Mouse (Mus musculus): ENCODE data around the gene Gm17657.

The Gm17657 gene

DNA sequence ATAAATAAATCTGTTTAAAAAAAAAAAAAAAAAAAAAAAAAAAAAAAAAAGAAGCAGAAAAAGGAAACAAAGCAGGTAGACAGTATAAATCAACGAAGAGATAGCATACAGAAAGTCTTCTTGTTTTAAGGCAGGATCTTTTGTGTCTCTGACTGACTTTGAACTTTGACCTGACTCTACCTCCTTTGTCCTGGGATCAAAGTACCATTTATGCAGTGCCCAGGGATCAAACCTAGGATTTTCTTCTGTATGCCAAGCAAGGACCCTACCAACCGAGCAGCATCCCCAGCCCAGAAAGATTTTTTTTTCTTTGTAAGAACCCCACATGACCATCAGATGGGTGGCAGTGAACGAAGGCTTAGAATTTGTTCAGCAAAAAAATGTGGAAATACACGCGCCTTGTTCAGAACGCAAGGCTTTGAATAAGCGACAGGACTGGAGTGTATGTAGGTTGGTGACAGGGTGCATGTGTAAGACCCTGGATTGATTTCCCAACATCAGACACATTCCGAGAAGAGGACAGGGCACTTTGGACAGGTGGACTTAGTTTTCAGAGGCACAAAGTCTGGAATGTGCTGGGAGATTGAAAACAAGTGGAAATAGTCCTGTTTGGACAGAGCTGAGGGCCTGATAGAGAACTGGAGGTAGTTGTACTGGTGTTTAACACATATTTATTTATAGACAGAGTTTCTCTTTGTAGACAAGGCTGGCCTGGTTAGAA is 61.0 kb downstream of the Gm17657 start:
- no peak for DNase-seq (ENCODE audit: low spot score)

DNA sequence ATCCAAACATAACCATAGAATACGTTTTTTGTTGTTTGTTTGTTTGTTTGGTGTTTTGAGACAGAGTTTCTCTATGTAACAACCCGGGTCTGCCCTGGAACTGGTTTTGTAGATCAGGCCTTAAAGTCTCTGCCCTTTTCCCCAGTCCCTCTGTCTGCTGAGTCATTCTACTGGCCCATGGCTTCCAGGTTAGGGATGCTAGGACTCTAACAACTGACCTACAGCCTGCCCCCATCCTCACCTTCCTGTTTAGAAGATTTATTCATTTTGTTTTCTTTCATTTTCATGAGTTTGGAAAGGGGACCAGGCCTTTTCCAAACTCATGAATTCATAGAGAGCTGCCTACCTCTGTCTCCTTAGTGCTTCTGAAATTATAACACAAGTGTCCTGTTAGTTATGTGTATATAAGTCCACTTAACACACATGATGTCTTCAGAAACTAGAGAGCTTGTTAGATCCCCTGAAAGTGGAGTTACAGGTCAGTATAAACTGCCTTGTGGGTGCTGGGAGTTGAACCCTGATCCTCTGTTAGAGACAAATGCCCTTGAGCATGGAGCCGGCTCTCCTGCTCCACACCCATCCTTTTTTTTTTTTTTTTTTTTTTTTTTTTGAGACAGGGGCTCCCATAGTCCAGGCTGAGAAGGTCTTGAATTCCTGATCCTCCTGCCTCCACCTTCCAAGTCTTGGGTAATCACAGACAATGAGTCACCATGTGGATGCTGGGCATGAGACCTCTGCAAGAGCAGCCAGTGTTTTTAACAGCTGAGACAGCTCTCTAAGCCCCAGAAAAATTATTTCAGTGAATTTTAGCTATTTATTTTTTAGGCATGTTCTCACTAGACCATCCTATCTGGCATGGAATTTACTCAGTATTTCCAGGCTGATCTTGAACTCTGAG is 63.9 kb downstream of the Gm17657 start:
- no peak for DNase-seq (ENCODE audit: low spot score)

DNA sequence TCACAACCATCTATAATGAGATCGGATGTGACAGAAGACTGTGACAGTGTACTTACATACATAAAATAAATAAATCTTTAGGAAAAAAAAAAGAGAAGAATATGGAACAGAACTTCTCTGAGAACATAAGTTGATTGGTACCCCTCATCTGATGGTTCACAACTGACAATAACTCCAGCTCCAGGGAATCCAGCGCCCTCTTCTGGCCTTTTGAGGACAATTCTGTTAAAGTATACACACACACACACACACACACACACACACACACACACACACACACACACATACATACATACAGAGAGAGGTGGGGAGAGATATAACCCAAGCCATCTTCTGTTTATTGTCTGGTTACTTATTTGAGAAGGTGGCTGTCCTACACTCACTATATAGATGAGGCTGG is 65.0 kb downstream of the Gm17657 start:
- no peak for DNase-seq (ENCODE audit: low spot score)

DNA sequence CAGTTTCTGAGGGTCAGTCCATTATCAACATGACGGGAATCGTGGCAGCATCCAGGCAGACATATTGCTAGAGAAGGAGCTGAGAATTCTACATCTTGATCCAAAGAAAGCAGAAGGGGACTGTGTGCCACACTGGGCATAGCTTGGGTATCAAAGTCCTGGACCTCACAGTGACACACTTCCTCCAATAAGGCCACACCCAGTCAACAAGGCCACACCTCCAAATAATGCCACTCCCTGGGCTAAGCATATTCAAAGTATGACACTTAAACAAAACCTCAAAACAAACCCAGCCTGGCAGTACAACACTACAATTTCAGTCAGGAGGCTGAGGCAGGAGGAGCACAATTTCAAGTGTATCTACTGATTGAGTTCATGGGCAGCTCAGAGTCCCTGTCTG is 66.2 kb downstream of the Gm17657 start:
- DNase-seq (ENCODE audit: low spot score), result no peak

DNA sequence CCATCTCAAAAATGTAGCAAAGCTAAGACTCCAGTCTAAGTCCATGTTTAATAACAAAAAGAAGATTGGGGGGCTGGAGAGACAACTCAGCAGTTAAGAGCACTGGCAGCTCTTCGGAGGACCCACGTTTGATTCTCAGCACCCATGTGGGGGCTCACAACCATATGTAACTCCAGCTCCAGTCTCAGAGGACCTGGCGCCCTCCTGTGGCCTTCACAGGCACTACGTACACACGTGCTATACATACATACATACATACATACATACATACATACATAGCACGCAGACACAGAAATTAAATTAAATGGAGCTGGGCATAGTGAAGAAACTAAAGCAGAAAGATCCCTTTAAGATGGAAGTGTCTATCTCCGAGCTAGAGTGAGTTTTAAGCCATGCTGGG is 66.8 kb downstream of the Gm17657 start:
- DNase-seq (ENCODE audit: low spot score), result no peak

DNA sequence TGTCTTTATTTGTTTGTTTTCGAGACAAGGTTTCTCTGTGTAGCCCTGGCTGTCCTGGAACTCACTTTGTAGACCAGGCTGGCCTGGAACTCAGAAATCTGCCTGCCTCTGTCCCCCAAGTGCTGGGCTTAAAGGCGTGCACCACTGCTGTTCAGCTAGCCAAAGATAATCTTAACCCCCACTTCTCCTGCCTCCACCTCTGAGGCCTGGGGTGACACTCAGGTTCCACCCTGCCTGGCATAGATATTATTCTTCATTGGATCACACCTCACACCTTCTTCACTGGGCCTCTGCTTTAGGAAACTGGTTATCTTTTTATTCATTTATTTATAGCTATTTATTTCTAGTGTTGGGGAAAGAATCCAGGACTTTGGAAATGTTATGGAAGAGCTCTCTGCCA is 69.2 kb downstream of the Gm17657 start:
- DNase-seq (ENCODE audit: low spot score), result no peak

DNA sequence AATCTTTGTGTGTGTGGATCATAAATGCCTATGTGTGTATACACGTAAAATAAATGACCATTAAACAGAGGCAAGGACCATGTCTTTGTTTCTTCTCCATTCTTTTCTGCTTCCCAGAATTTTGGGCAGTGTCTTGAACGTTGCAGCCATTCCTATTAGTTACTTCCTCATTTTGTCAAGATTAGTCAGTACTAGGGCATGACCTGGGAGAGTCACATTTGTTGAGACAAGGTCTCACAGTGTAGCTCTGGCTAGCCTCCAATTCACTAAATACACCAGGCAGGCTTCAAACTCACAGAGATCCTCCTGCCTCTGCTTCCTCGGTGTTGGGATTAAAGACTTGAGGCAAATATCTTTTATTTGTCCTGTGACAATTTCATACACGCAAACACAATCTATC is 71.2 kb downstream of the Gm17657 start:
- no peak for DNase-seq (ENCODE audit: low spot score)

DNA sequence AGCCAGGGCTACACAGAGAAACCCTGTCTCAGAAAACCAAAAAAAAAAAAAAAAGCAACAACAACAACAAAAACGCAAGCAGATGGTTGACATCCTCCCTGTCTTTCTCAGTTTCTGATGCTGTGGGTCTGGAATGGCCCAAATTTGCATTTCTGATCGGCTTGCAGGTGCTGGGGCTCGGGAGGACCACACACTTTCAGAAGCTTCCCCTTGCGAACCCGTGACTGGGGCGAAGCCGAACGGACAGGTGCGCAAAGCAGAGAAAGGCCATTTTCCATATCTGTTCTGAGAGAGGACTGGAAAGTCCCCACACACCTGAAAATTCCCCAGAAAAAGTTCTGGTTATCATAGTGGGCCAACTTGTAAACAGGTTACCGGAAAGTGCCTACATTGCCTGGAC is 72.1 kb downstream of the Gm17657 start:
- DNase-seq (ENCODE audit: low spot score), result no peak

DNA sequence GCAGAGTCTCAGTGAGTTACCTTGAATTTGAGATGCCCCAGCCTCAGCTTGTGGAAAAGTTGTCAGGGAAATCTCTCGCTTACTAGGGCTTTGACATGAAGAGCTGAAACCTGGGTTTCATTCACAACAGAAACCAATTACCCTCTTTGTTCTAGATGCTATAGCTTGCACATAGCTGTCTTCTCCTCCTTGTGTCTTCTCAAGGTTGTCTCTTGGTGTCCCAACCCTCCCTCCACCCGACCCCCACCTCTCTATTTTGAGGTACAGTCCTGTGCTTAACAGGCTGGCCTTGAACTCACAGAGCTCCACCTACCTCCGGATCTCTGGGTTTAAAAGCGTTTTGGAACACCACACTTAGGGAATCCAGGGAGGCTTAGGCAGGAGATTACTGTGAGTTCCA is 73.0 kb downstream of the Gm17657 start:
- no peak for DNase-seq (ENCODE audit: low spot score)

DNA sequence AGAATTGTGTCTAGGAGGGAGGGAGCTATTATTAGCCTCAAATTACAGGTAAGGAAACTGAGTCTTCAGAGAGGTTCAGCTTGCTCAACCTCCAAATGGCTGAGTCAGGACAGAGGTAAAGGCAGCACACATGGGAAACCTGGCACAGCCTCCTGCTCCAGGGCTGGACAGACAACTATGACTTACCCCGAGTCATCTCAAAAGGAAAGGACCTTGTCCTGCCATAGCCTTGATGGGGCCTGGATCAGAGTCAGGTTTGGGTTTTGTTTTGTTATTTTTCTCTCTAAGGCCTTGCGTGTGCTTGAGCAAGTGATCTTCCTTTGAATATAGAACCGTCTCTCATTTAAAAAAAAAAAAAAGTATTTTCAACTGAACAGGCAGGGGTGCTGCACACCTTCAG is 74.3 kb downstream of the Gm17657 start:
- no peak for DNase-seq (ENCODE audit: low spot score)

DNA sequence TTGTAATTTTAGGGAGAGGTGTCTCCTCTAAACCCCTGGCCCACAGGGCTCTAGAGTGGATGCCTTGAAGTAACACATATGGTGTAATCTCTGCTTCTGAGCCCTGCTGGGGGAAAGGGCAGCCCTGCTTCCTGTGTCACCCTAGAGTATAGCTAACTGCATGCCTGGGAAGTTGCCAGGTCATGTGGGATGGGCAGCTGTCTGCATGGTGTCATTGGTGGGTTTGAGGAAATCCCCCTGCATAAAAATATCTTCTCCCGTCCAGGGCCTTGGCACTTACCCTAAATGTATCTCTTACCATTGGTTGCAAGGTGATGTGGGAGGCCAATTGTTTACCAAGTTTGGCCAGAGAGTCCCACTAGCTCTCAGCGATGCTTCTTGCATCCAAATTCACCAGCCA is 75.4 kb downstream of the Gm17657 start:
- no peak for DNase-seq (ENCODE audit: low spot score)

DNA sequence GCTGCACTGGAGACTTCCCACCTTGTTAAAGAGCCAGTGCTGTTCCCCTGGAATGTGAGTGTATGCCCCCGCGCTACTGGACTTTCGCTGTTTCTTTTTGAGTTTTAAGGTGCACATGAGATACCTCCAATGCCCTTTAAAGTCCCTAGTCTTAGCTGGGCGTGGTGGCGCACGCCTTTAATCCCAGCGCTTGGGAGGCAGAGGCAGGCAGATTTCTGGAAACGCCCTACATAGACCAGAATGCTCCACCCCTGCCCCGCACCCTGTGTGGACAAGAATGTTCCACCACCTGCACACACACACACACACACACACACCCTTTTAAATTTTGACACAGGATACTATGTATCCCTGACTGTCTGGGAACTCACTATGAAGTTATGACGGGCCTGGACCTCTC is 76.0 kb downstream of the Gm17657 start:
- DNase-seq (ENCODE audit: low spot score), result no peak
